Mouse (Mus musculus): ENCODE results near the gene Rfc4. TPM values are rescaled to one million over a fixed set of nuclear protein-coding genes. Genes with fewer than 3 reads are reported as not detected.
A peak's percentile ranks its signal among the peaks of the same experiment; 100 is the strongest.

Rfc4 gene
- polyA plus RNA-seq, 1 experiment from 2014 or later: 40.7 TPM

DNA sequence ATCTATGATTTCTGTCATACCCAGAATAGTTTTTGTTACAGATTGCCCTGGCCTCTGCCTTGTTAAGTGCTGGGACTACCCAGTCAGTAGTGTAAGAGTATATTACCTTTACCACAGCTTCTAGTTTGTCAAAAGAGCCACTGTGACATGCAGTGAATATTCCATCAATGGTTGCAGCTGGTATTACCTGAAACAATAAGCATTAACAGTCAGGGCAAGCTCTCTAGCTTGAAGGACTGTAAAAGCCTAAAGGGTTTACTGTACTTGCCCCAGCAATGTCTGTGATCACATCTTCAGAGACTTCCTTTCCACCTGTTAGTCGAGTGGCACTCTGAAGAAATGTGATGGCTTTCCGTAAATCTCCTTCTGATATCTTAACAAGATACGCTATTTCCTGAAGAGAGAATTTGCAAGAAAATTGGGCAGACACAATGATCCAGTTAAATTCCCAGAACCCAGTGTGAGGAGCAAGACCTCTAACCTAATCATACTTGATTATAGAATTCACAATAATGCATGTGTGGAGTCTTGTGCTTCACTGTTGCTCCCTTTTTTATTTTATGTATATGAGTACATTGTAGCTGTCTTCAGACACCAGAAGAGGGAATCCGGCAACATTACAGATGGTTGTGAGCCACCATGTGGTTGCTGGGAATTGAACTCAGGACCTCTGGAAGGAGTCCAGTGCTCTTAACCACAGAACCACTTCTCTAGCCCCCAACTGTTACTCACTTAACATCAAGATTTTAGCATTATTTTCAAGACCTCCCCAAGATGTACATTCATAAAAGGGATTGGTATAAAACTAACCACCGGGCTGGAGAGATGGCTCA, 13.0 kb downstream of the Rfc4 start:
- 57% methylated on average over 5 of the region's 5 CpGs for WGBS
- Histone ChIP-seq H3K4me2 (replicated peaks; ENCODE audit: low read depth) (no peak overlapping the region), H3K27me3 (replicated peaks; ENCODE audit: control insufficient read depth, insufficient read depth, low read length) (no peaks in the 10 kb centered on the region), H3K9me3 (ENCODE audit: control insufficient read depth) (no peaks in the 10 kb centered on the region), H3K4me3 (ENCODE audit: low read depth, low read length) (no peak overlapping the region), H3K36me3 (ENCODE audit: control insufficient read depth, insufficient read depth) (peaks cover 58% of the 10 kb centered on the region), H3K4me1 (replicated peaks; ENCODE audit: control insufficient read depth, insufficient read depth, low read length) (no peaks in the 10 kb centered on the region), H3K9ac (ENCODE audit: low read depth, low read length) (no peak overlapping the region), H3K27ac (ENCODE audit: low read depth, low read length) (0 out of 2 replicates have a peak overlapping the region, but pooled peaks have one; percentile 21)
- TF ChIP-seq CTCF (IDR thresholded peaks at IDR 0.05; ENCODE audit: low read depth): no peak
- ATAC-seq: peak; percentile 17; the same call in 1 of the 2 replicates

- H3K9me3 ChIP-seq (ENCODE audit: control insufficient read depth): no peaks in the 10 kb centered on the region
- no peak overlapping the region for H3K27ac ChIP-seq (ENCODE audit: low read depth, low read length)
- no peak for TF ChIP-seq CTCF (IDR thresholded peaks at IDR 0.05; ENCODE audit: low read depth)
- no peaks in the 10 kb centered on the region for H3K27me3 ChIP-seq (replicated peaks; ENCODE audit: control insufficient read depth, insufficient read depth, low read length)
- H3K4me1 ChIP-seq (replicated peaks; ENCODE audit: control insufficient read depth, insufficient read depth, low read length): no peaks in the 10 kb centered on the region
- no peak overlapping the region for H3K4me3 ChIP-seq (ENCODE audit: low read depth, low read length)
- ATAC-seq: no peak
- H3K9ac ChIP-seq (ENCODE audit: low read depth, low read length): no peak overlapping the region
- H3K4me2 ChIP-seq (replicated peaks; ENCODE audit: low read depth): no peak overlapping the region
- peaks cover 65% of the 10 kb centered on the region for H3K36me3 ChIP-seq (ENCODE audit: control insufficient read depth, insufficient read depth)
Measured at GRCm38 (mm10) chr16:23113903-23114302, 13.6 kb downstream of the Rfc4 start.

DNA sequence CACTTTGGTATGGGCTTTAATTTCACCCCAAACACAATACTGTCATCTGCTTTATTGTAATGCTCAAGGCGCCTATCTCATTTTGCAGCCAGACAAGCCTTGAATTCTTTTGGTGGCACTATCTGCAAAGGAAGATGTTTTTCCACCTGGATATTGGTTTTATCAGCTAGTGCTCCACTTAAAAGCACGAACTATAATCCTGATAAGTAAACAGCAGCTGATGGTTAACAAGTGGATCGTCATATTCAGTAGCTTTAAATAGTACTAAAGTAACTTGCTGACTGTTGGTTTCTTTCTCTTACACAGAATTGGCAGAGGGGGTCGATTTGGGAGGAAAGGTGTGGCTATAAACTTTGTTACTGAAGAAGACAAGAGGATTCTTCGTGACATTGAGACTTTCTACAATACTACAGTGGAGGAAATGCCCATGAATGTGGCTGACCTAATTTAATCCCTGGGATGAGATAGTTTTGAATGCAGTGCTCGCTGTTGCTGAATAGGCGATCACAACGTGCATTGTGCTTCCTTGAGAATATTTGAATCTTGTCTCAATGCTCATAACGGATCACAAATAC, 14.6 kb downstream of the Rfc4 start:
- Histone ChIP-seq H3K9ac (ENCODE audit: low read depth, low read length) (no peak overlapping the region), H3K27ac (ENCODE audit: low read depth, low read length) (no peak overlapping the region), H3K9me3 (ENCODE audit: control insufficient read depth) (no peaks in the 10 kb centered on the region), H3K36me3 (ENCODE audit: control insufficient read depth, insufficient read depth) (peaks cover 66% of the 10 kb centered on the region), H3K4me2 (replicated peaks; ENCODE audit: low read depth) (no peak overlapping the region), H3K27me3 (replicated peaks; ENCODE audit: control insufficient read depth, insufficient read depth, low read length) (no peaks in the 10 kb centered on the region), H3K4me3 (ENCODE audit: low read depth, low read length) (no peak overlapping the region), H3K4me1 (replicated peaks; ENCODE audit: control insufficient read depth, insufficient read depth, low read length) (no peaks in the 10 kb centered on the region)
- no peak for ATAC-seq
- no peak for TF ChIP-seq CTCF (IDR thresholded peaks at IDR 0.05; ENCODE audit: low read depth)
- 32% methylated on average over 9 of the region's 9 CpGs for WGBS

DNA sequence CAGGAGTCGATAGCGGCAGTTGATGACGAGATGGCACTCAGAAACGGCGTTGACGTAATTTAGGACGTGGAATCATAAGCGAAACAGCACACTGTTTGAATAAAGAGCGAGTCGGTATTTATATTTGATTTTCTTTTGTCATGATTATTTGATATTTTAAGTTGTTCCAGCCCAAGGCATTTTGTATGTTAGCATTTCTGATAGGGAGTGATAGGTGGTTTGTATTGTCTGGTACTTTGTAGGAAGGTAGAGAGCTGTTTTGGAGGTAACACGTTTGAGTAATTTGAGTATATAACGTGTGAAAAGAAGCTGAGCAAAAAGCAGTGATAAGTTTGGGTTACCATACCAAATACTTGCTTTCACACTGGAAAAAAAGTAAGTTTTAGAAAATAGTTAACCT, 15.2 kb downstream of the Rfc4 start:
- Histone ChIP-seq H3K9me3 (ENCODE audit: control insufficient read depth) (no peaks in the 10 kb centered on the region), H3K4me3 (ENCODE audit: low read depth, low read length) (no peak overlapping the region), H3K4me2 (replicated peaks; ENCODE audit: low read depth) (no peak overlapping the region), H3K4me1 (replicated peaks; ENCODE audit: control insufficient read depth, insufficient read depth, low read length) (no peaks in the 10 kb centered on the region), H3K9ac (ENCODE audit: low read depth, low read length) (no peak overlapping the region), H3K27me3 (replicated peaks; ENCODE audit: control insufficient read depth, insufficient read depth, low read length) (no peaks in the 10 kb centered on the region), H3K27ac (ENCODE audit: low read depth, low read length) (no peak overlapping the region), H3K36me3 (ENCODE audit: control insufficient read depth, insufficient read depth) (peaks cover 62% of the 10 kb centered on the region)
- 66% methylated on average over 12 of the region's 12 CpGs for whole genome bisulfite sequencing
- ATAC-seq: no peak
- TF ChIP-seq CTCF (IDR thresholded peaks at IDR 0.05; ENCODE audit: low read depth): no peak

DNA sequence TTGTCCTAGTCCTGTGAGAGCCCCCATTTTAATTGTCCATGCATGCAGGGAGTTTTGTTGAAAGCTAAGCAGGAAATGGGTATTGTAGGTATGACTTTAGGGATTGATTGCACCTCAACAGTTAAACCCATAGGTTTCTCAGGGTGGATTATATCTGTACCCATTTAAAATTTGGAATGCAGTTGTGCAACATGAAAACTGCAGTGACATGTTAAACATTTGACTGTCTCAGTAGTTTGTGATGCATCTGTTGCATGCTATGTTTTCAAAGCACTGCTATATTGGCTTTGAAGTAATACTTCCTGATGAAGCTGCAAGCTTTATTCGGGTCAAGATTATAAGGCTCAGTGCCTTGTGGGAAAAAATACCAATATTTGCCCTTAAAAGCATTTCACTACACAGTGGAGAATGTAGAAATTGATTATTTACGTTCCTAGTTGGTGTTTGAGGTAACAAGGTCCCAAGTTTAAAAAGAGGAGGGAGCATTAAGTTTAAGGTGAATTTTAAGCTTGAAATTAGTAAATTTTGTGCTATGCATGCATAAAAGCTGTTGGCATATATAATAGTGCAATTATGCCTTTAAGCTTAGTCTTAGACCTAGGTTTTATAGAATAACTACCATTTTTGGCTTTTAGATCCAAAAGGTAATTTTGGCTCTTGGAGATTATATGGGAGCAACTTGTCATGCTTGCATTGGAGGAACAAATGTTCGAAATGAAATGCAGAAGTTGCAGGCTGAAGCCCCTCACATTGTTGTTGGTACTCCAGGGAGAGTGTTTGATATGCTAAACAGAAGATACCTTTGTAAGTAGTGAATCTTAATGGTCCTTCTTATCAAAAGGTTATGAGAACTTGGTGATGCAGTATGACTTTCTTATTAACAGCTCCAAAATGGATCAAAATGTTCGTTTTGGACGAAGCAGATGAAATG, 17.9 kb downstream of the Rfc4 start:
- H3K4me2 ChIP-seq (replicated peaks; ENCODE audit: low read depth): peak overlapping the region; percentile 76
- H3K9me3 ChIP-seq (ENCODE audit: control insufficient read depth): no peaks in the 10 kb centered on the region
- no peaks in the 10 kb centered on the region for H3K27me3 ChIP-seq (replicated peaks; ENCODE audit: control insufficient read depth, insufficient read depth, low read length)
- peak overlapping the region; percentile 100 for H3K9ac ChIP-seq (ENCODE audit: low read depth, low read length)
- no peak for ATAC-seq
- 27% methylated on average over 5 of the region's 5 CpGs for WGBS
- H3K4me1 ChIP-seq (replicated peaks; ENCODE audit: control insufficient read depth, insufficient read depth, low read length): no peaks in the 10 kb centered on the region
- H3K4me3 ChIP-seq (ENCODE audit: low read depth, low read length): peak overlapping the region; percentile 97
- peaks cover 52% of the 10 kb centered on the region for H3K36me3 ChIP-seq (ENCODE audit: control insufficient read depth, insufficient read depth)
- no peak overlapping the region for H3K27ac ChIP-seq (ENCODE audit: low read depth, low read length)
- TF ChIP-seq CTCF (IDR thresholded peaks at IDR 0.05; ENCODE audit: low read depth): no peak

- ATAC-seq: no peak
- peaks cover 45% of the 10 kb centered on the region for H3K36me3 ChIP-seq (ENCODE audit: control insufficient read depth, insufficient read depth)
- no peaks in the 10 kb centered on the region for H3K27me3 ChIP-seq (replicated peaks; ENCODE audit: control insufficient read depth, insufficient read depth, low read length)
- H3K4me3 ChIP-seq (ENCODE audit: low read depth, low read length): peak overlapping the region; percentile 97
- H3K27ac ChIP-seq (ENCODE audit: low read depth, low read length): no peak overlapping the region
- peak overlapping the region; percentile 76 for H3K4me2 ChIP-seq (replicated peaks; ENCODE audit: low read depth)
- H3K4me1 ChIP-seq (replicated peaks; ENCODE audit: control insufficient read depth, insufficient read depth, low read length): no peaks in the 10 kb centered on the region
- H3K9me3 ChIP-seq (ENCODE audit: control insufficient read depth): no peaks in the 10 kb centered on the region
- WGBS: 1% methylated on average over 5 of the region's 5 CpGs
- H3K9ac ChIP-seq (ENCODE audit: low read depth, low read length): peak overlapping the region; percentile 100
- no peak for TF ChIP-seq CTCF (IDR thresholded peaks at IDR 0.05; ENCODE audit: low read depth)
Measured at GRCm38 (mm10) chr16:23108943-23109342, 18.6 kb downstream of the Rfc4 start.

All from intestine, postnatal 0 days (tissue).